Mouse (Mus musculus) neural tube, embryonic 15.5 days (tissue): ENCODE measurements at regions not wholly inside any gene's neighbourhood (a gene's known extent, or its start where the extent isn't known, plus 50 kb on each side); places are given as distances from the start of the nearest gene placed in this dataset.

ENCODE experiments used
- ATAC-seq: fragments of 200-750 bp; cut with Nextera tagmentation; 2 replicates; pipeline ENCODE4 v1.8.0; 2017; ENCODE audit warnings: mild to moderate bottlenecking, moderate TSS enrichment, moderate library complexity; ENCODE audit not compliant: low FRiP score
- H3K27ac ChIP-seq: fragments of 300-500 bp; sonication (generic); replicated peaks from 2 replicates; pipeline ENCODE4 v1.5.1; 2015; ENCODE audit warnings: mild to moderate bottlenecking, inconsistent platforms
- H3K27me3 ChIP-seq: fragments of 300-500 bp; sonication (generic); replicated peaks from 2 replicates; pipeline ENCODE4 v1.6.1; 2015; ENCODE audit warnings: inconsistent platforms
- H3K36me3 ChIP-seq: fragments of 300-500 bp; sonication (generic); 2 replicates; pipeline ENCODE4 v1.6.1; 2015; ENCODE audit warnings: inconsistent platforms
- H3K4me1 ChIP-seq: fragments of 300-500 bp; sonication (generic); 2 replicates; pipeline ENCODE4 v1.6.1; 2015; ENCODE audit warnings: inconsistent platforms
- H3K4me2 ChIP-seq: fragments of 300-500 bp; sonication (generic); 2 replicates; pipeline ENCODE4 v1.6.1; 2015; ENCODE audit warnings: inconsistent platforms, mild to moderate bottlenecking, moderate library complexity
- H3K4me3 ChIP-seq: fragments of 300-500 bp; sonication (generic); replicated peaks from 2 replicates; pipeline ENCODE4 v1.5.1; 2015; ENCODE audit warnings: mild to moderate bottlenecking, inconsistent platforms
- H3K9ac ChIP-seq: fragments of 300-500 bp; sonication (generic); replicated peaks from 2 replicates; pipeline ENCODE4 v1.6.1; 2015; ENCODE audit warnings: mild to moderate bottlenecking, inconsistent platforms
- H3K9me3 ChIP-seq: fragments of 300-500 bp; sonication (generic); replicated peaks from 2 replicates; pipeline ENCODE4 v1.6.1; 2016; ENCODE audit warnings: inconsistent platforms
- WGBS: fragments of 180-500 bp; shearing (Covaris S2); methylation state at CpG from one replicate; pipeline ENCODE4 v1.1.7; 2015; ENCODE audit warnings: mixed read lengths; 5-methylcytosine and 5-hydroxymethylcytosine counted together

- no peaks in the 10 kb centered on the region for H3K36me3 ChIP-seq
- H3K4me3 ChIP-seq = no peak overlapping the region
- no peak overlapping the region for H3K27ac ChIP-seq
- no peak overlapping the region for H3K9ac ChIP-seq
- H3K4me2 ChIP-seq = no peak overlapping the region
- no peaks in the 10 kb centered on the region for H3K27me3 ChIP-seq
- H3K4me1 ChIP-seq = no peaks in the 10 kb centered on the region
- H3K9me3 ChIP-seq = no peaks in the 10 kb centered on the region
- no peak for ATAC-seq
Observed at GRCm38 (mm10) chr12:118391654-118392053, 90.4 kb upstream of the Sp4 start.

- Histone ChIP-seq H3K36me3 (no peaks in the 10 kb centered on the region), H3K9ac (no peak overlapping the region), H3K4me2 (no peak overlapping the region), H3K4me1 (no peaks in the 10 kb centered on the region), H3K4me3 (no peak overlapping the region), H3K27ac (no peak overlapping the region), H3K27me3 (no peaks in the 10 kb centered on the region), H3K9me3 (no peaks in the 10 kb centered on the region)
- ATAC-seq = no peak
- 95% methylated on average over 3 of the region's 3 CpGs for WGBS
Observed at GRCm38 (mm10) chr12:118381013-118381412, 79.8 kb upstream of the Sp4 start.

- 59% methylated on average over 5 of the region's 5 CpGs for WGBS
- H3K4me2 ChIP-seq = no peak overlapping the region
- no peak for ATAC-seq
- no peaks in the 10 kb centered on the region for H3K4me1 ChIP-seq
- H3K9me3 ChIP-seq = no peaks in the 10 kb centered on the region
- H3K27me3 ChIP-seq = no peaks in the 10 kb centered on the region
- no peak overlapping the region for H3K27ac ChIP-seq
- no peak overlapping the region for H3K4me3 ChIP-seq
- H3K36me3 ChIP-seq = no peaks in the 10 kb centered on the region
- no peak overlapping the region for H3K9ac ChIP-seq
Observed at GRCm38 (mm10) chr12:118377898-118378297, 76.7 kb upstream of the Sp4 start.

GRCm38 (mm10) chr12:118376521-118377493, 75.6 kb upstream of the Sp4 start:
- no peaks in the 10 kb centered on the region for H3K36me3 ChIP-seq
- no peaks in the 10 kb centered on the region for H3K27me3 ChIP-seq
- H3K4me3 ChIP-seq = no peak overlapping the region
- no peak overlapping the region for H3K9ac ChIP-seq
- H3K9me3 ChIP-seq = no peaks in the 10 kb centered on the region
- no peaks in the 10 kb centered on the region for H3K4me1 ChIP-seq
- no peak overlapping the region for H3K4me2 ChIP-seq
- no peak overlapping the region for H3K27ac ChIP-seq
- ATAC-seq = no peak
- WGBS = 86% methylated on average over 14 of the region's 14 CpGs

- Histone ChIP-seq H3K9ac (no peak overlapping the region), H3K27ac (no peak overlapping the region), H3K27me3 (no peaks in the 10 kb centered on the region), H3K36me3 (no peaks in the 10 kb centered on the region), H3K9me3 (no peaks in the 10 kb centered on the region), H3K4me2 (no peak overlapping the region), H3K4me3 (no peak overlapping the region), H3K4me1 (no peaks in the 10 kb centered on the region)
- 85% methylated on average over 6 of the region's 6 CpGs for WGBS
- ATAC-seq = no peak
Observed at GRCm38 (mm10) chr12:118373250-118373649, 72.0 kb upstream of the Sp4 start.

GRCm38 (mm10) chr12:118371905-118372304, 70.7 kb upstream of the Sp4 start:
- ATAC-seq = no peak
- no peaks in the 10 kb centered on the region for H3K36me3 ChIP-seq
- 80% methylated on average over 4 of the region's 4 CpGs for WGBS

GRCm38 (mm10) chr12:118367307-118368076, 66.3 kb upstream of the Sp4 start:
- WGBS = 68% methylated on average over 10 of the region's 10 CpGs
- no peak for ATAC-seq
- Histone ChIP-seq H3K36me3 (no peaks in the 10 kb centered on the region), H3K4me1 (no peaks in the 10 kb centered on the region), H3K4me2 (no peak overlapping the region), H3K27ac (no peak overlapping the region), H3K9me3 (no peaks in the 10 kb centered on the region), H3K9ac (no peak overlapping the region), H3K27me3 (no peaks in the 10 kb centered on the region), H3K4me3 (no peak overlapping the region)

More at GRCm38 (mm10) chr12:118371905-118372304, 70.7 kb upstream of the Sp4 start:
- Histone ChIP-seq H3K4me2 (no peak overlapping the region), H3K27me3 (no peaks in the 10 kb centered on the region), H3K9me3 (no peaks in the 10 kb centered on the region), H3K27ac (no peak overlapping the region), H3K9ac (no peak overlapping the region), H3K4me1 (no peaks in the 10 kb centered on the region), H3K4me3 (no peak overlapping the region)

- Histone ChIP-seq H3K36me3 (no peaks in the 10 kb centered on the region), H3K9me3 (no peaks in the 10 kb centered on the region), H3K27ac (no peak overlapping the region), H3K4me1 (no peaks in the 10 kb centered on the region), H3K4me2 (no peak overlapping the region), H3K27me3 (no peaks in the 10 kb centered on the region), H3K4me3 (no peak overlapping the region), H3K9ac (no peak overlapping the region)
- no peak for ATAC-seq
- 73% methylated on average over 7 of the region's 7 CpGs for WGBS
Observed at GRCm38 (mm10) chr12:118352866-118353265, 51.6 kb upstream of the Sp4 start.

GRCm38 (mm10) chr12:118351421-118351820, 50.2 kb upstream of the Sp4 start:
- no peak for ATAC-seq
- Histone ChIP-seq H3K27me3 (no peaks in the 10 kb centered on the region), H3K4me1 (no peaks in the 10 kb centered on the region), H3K27ac (no peak overlapping the region), H3K4me2 (no peak overlapping the region), H3K9ac (no peak overlapping the region), H3K4me3 (no peak overlapping the region), H3K9me3 (no peaks in the 10 kb centered on the region; the same call in 1 of the 2 replicates), H3K36me3 (no peaks in the 10 kb centered on the region)
